Mouse (Mus musculus): ENCODE results near the gene Wbp2nl. TPM values are rescaled to one million over a fixed set of nuclear protein-coding genes. Genes with fewer than 3 reads are reported as not detected.

The Wbp2nl gene
- polyA plus RNA-seq, 1 experiment = 0.11 TPM

DNA sequence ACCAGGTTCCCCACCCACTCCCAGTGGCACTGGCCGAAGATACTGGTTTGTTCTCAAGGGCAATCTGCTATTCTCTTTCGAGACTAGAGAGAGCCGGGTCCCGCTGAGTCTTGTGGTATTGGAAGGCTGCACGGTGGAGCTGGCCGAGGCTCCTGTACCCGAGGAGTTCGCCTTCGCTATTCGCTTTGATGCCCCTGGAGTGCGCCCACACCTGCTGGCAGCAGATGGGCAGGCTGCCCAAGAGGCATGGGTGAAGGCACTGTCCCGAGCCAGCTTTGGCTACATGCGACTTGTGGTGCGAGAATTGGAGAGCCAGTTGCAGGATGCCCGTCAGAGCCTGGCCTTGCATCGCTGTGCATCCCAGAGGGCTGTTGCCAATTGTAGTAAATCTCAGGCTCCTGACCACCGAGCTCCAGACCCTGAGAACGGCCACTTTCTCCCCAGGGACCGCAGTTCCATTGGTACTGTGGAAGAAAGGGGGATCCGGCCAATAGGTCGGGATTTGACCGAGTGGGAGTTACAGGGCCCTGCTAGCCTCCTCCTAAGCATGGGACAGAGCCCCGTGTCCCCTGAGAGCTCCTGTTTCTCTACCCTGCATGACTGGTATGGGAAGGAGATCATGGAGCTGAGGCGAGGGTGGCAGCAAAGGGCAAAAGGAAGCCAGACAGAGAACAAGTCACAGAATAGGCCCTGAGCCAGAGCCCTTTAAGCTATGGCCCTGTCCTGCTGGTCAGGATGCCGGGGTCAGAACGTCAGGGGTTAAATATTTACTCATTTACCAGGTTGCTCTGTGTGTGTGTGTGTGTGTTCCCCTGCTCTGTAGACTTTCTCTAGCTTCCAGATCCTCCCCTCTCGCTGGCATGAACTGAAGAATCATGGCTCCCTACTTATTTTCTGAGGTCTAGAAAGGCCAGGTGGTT, 44.9 kb downstream of the Wbp2nl start:
- Histone ChIP-seq H3K27ac (ENCODE audit: control insufficient read depth, insufficient read depth, low read length) (no peak overlapping the region), H3K4me1 (replicated peaks; ENCODE audit: control insufficient read depth, insufficient read depth, low read length) (peaks cover 30% of the 10 kb centered on the region), H3K36me3 (ENCODE audit: control insufficient read depth, insufficient read depth, low read length) (peaks cover 8% of the 10 kb centered on the region), H3K27me3 (ENCODE audit: control insufficient read depth, insufficient read depth, low read length) (no peaks in the 10 kb centered on the region), H3K4me3 (ENCODE audit: control insufficient read depth, insufficient read depth, low read length) (no peak overlapping the region)
- no peak for DNase-seq
- WGBS = 86% methylated on average over 27 of the region's 27 CpGs
- TF ChIP-seq CTCF (IDR thresholded peaks at IDR 0.05; ENCODE audit: borderline replicate concordance, control insufficient read depth, extremely low read depth, insufficient read depth, low read length, poor library complexity) = no peak
- TF ChIP-seq POLR2A (IDR thresholded peaks at IDR 0.05; ENCODE audit: control insufficient read depth, extremely low read depth, insufficient read depth, low read length, poor library complexity) = no peak

DNA sequence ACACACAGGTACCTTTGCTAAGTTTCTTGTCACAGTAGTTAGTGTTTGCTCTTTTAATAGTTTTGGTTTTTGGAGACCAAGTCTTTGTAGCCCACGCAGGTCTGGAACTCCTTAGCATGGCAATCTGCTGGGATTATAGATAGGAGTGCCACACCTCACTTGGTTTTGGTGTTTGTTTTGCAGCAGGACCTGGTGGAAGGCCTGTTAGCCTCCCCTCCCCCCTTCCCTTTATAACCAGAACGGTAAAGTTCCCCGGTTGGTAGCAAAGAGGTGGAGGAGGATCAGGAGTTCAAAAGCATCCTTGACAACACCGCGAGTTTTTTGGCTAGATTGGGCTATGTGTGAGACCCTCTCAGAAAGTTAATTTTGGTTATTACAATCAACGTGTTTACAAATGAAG, 46.2 kb downstream of the Wbp2nl start:
- 94% methylated on average over 6 of the region's 6 CpGs for WGBS
- Histone ChIP-seq H3K27me3 (ENCODE audit: control insufficient read depth, insufficient read depth, low read length) (no peaks in the 10 kb centered on the region), H3K36me3 (ENCODE audit: control insufficient read depth, insufficient read depth, low read length) (peaks cover 19% of the 10 kb centered on the region), H3K4me1 (replicated peaks; ENCODE audit: control insufficient read depth, insufficient read depth, low read length) (peaks cover 28% of the 10 kb centered on the region), H3K4me3 (ENCODE audit: control insufficient read depth, insufficient read depth, low read length) (no peak overlapping the region), H3K27ac (ENCODE audit: control insufficient read depth, insufficient read depth, low read length) (no peak overlapping the region)
- no peak for TF ChIP-seq POLR2A (IDR thresholded peaks at IDR 0.05; ENCODE audit: control insufficient read depth, extremely low read depth, insufficient read depth, low read length, poor library complexity)
- TF ChIP-seq CTCF (IDR thresholded peaks at IDR 0.05; ENCODE audit: borderline replicate concordance, control insufficient read depth, extremely low read depth, insufficient read depth, low read length, poor library complexity) = no peak
- no peak for DNase-seq

- peaks cover 19% of the 10 kb centered on the region for H3K36me3 ChIP-seq (ENCODE audit: control insufficient read depth, insufficient read depth, low read length)
- H3K4me1 ChIP-seq (replicated peaks; ENCODE audit: control insufficient read depth, insufficient read depth, low read length) = peaks cover 25% of the 10 kb centered on the region
- DNase-seq = peak; percentile 97
- H3K4me3 ChIP-seq (ENCODE audit: control insufficient read depth, insufficient read depth, low read length) = peak overlapping the region; percentile 90
- TF ChIP-seq CTCF (IDR thresholded peaks at IDR 0.05; ENCODE audit: borderline replicate concordance, control insufficient read depth, extremely low read depth, insufficient read depth, low read length, poor library complexity) (no peak), POLR2A (IDR thresholded peaks at IDR 0.05; ENCODE audit: control insufficient read depth, extremely low read depth, insufficient read depth, low read length, poor library complexity) (peak; percentile 76)
- WGBS = under 1% methylated on average over 51 of the region's 51 CpGs
- peak overlapping the region; percentile 61 for H3K27ac ChIP-seq (ENCODE audit: control insufficient read depth, insufficient read depth, low read length)
- H3K27me3 ChIP-seq (ENCODE audit: control insufficient read depth, insufficient read depth, low read length) = no peaks in the 10 kb centered on the region
Measured at GRCm38 (mm10) chr15:82345820-82346470, 47.2 kb downstream of the Wbp2nl start.

DNA sequence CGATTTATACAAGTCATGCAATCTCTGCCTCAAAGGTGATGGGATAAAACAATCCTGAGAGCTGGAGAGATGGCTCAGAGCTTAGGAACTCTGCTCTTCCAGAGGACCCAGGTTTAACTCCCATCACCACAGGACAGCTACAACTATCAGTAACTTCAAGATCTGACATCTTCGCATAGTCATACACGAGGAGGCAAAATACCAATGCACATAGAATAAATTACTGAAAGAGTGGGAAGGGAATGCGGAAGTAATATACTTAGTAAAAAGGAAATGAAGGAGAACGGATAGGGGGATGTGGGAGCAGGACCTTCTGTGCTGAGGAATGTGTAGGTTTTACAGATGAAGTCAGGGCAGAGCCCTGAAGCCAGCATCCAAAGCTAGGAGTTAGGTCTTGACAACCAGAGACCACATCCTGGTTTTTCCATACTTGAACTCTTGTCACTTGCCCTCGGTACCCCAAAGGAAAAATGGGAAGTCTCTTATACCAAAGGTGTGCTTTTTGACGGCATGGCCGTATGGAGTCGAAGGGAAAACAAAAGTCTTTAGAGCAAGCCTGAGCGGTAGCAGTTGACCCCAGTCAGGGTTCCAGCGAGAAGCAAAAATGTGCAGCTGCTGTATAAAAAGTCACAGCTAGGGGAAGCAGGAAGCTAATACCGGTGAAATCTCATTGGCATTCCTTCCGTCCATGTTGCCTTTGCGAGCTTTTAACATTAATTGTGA, 48.0 kb downstream of the Wbp2nl start:
- peaks cover 19% of the 10 kb centered on the region for H3K4me1 ChIP-seq (replicated peaks; ENCODE audit: control insufficient read depth, insufficient read depth, low read length)
- DNase-seq = peak; percentile 11
- peaks cover 19% of the 10 kb centered on the region for H3K36me3 ChIP-seq (ENCODE audit: control insufficient read depth, insufficient read depth, low read length)

GRCm38 (mm10) chr15:82347303-82347676, 48.5 kb downstream of the Wbp2nl start:
- H3K4me1 ChIP-seq (replicated peaks; ENCODE audit: control insufficient read depth, insufficient read depth, low read length) = peaks cover 13% of the 10 kb centered on the region
- H3K36me3 ChIP-seq (ENCODE audit: control insufficient read depth, insufficient read depth, low read length) = peaks cover 19% of the 10 kb centered on the region
- TF ChIP-seq POLR2A (IDR thresholded peaks at IDR 0.05; ENCODE audit: control insufficient read depth, extremely low read depth, insufficient read depth, low read length, poor library complexity) (no peak), CTCF (IDR thresholded peaks at IDR 0.05; ENCODE audit: borderline replicate concordance, control insufficient read depth, extremely low read depth, insufficient read depth, low read length, poor library complexity) (no peak)
- H3K4me3 ChIP-seq (ENCODE audit: control insufficient read depth, insufficient read depth, low read length) = peak overlapping the region; percentile 12; the same call in 1 of the 2 replicates
- no peak for DNase-seq
- peak overlapping the region; percentile 61; the same call in 1 of the 2 replicates for H3K27ac ChIP-seq (ENCODE audit: control insufficient read depth, insufficient read depth, low read length)
- H3K27me3 ChIP-seq (ENCODE audit: control insufficient read depth, insufficient read depth, low read length) = no peaks in the 10 kb centered on the region
- WGBS = 65% methylated on average over 4 of the region's 4 CpGs

More for the DNA sequence above, 48.0 kb downstream of the Wbp2nl start:
- Histone ChIP-seq H3K4me3 (ENCODE audit: control insufficient read depth, insufficient read depth, low read length) (peak overlapping the region; percentile 90; the same call in 1 of the 2 replicates), H3K27ac (ENCODE audit: control insufficient read depth, insufficient read depth, low read length) (peak overlapping the region; percentile 61), H3K27me3 (ENCODE audit: control insufficient read depth, insufficient read depth, low read length) (no peaks in the 10 kb centered on the region)
- 13% methylated on average over 14 of the region's 14 CpGs for WGBS
- TF ChIP-seq POLR2A (IDR thresholded peaks at IDR 0.05; ENCODE audit: control insufficient read depth, extremely low read depth, insufficient read depth, low read length, poor library complexity) (no peak), CTCF (IDR thresholded peaks at IDR 0.05; ENCODE audit: borderline replicate concordance, control insufficient read depth, extremely low read depth, insufficient read depth, low read length, poor library complexity) (no peak)

- DNase-seq = no peak
Measured at GRCm38 (mm10) chr15:82347852-82348251, 49.1 kb downstream of the Wbp2nl start.

More at GRCm38 (mm10) chr15:82347852-82348251, 49.1 kb downstream of the Wbp2nl start:
- Histone ChIP-seq H3K4me1 (replicated peaks; ENCODE audit: control insufficient read depth, insufficient read depth, low read length) (peaks cover 13% of the 10 kb centered on the region), H3K27me3 (ENCODE audit: control insufficient read depth, insufficient read depth, low read length) (no peaks in the 10 kb centered on the region), H3K27ac (ENCODE audit: control insufficient read depth, insufficient read depth, low read length) (no peak overlapping the region), H3K4me3 (ENCODE audit: control insufficient read depth, insufficient read depth, low read length) (no peak overlapping the region), H3K36me3 (ENCODE audit: control insufficient read depth, insufficient read depth, low read length) (peaks cover 19% of the 10 kb centered on the region)
- TF ChIP-seq CTCF (IDR thresholded peaks at IDR 0.05; ENCODE audit: borderline replicate concordance, control insufficient read depth, extremely low read depth, insufficient read depth, low read length, poor library complexity) (no peak), POLR2A (IDR thresholded peaks at IDR 0.05; ENCODE audit: control insufficient read depth, extremely low read depth, insufficient read depth, low read length, poor library complexity) (no peak)
- WGBS = 95% methylated on average over 12 of the region's 12 CpGs
